Mouse (Mus musculus): ENCODE results near the gene Nup133.
A peak's percentile ranks its signal among the peaks of the same experiment; 100 is the strongest.

Gene Nup133

GRCm38 (mm10) chr8:123849352-123849751 lies 99.7 kb downstream of the Nup133 start:
- no peak for DNase-seq (ENCODE audit: low read depth, low spot score)

GRCm38 (mm10) chr8:123847546-123847945 lies 101.5 kb downstream of the Nup133 start:
- peak; percentile 80 for DNase-seq (ENCODE audit: low read depth, low spot score)

Data from brain, adult 2 months (tissue).